Mouse (Mus musculus) adipocyte (in vitro differentiated cells): ENCODE data around the gene Shld1.

Experiments used
- DNase-seq: peaks from one replicate; pipeline ENCODE4 v3.0.0-alpha.2; 2016; ENCODE audit warnings: low spot score

The Shld1 gene

DNA sequence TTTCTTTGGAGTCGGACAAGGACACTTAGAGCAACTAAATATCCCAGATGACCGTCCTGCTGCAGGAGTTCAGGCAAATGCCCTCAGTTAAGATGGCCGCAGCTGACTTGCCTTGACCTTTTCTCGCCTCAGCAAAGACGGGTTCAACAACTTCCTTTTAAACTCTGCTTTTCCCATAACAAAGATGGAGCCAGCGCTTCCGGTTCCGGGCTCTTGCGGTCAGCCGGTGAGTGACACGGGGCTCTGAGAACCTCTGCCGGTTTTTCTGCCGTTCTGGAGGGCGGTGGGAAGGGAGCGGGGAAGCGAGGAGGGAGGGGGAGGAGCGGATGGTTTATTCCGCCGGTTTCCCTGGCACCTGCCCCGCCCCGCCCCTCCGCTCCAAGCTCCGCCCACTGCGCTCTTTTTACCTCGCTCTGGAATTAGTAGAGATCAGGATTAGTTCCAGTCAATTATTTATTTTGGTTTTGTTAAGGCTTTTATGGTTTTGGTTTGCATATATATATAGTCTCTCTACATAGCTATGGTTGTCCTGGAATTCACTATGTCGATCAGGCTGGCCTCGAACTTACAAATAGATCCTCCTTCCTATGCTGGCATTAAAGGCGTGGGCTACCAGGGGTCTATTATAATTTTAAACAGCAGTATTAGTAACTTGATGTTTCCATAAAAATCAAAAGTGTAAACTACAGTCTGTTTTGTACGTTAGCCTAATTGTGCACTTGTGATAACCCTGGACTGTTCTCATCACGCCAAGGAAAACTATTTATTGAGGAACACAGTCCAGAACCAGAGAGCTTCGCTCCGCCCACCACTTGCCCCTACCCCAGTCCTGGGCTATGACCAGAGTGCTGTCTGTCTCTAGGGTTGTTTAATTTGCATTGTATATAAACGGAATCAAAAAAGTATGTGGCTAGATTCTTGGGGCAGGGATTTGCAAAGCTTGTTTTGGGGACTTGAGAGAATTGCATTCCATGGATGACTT, at the start of gene Shld1:
Shld1 (plus strand) TSS at position 176 of the 982 bp plus-strand sequence.
- peak; percentile 98 for DNase-seq

DNA sequence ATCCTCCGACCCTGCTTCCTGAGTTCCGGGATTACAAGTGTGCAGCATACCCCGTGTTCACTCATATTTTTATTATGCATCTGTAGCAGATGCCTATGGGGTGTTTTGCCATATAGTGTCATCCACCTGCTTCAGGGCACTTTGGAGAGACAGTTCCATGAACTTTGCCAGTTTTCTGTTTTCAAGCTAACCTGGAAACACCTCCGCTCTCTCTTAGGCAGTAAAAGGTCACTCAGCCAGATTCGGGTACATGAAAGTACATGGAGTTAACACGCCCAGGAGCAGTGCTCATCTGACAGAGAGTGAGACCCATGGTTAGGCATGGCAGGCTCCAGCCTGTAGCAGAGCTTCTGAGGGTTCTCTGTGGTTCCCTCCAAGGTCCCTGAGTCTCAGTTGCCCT, 48.4 kb upstream of the Shld1 start:
- no peak for DNase-seq

DNA sequence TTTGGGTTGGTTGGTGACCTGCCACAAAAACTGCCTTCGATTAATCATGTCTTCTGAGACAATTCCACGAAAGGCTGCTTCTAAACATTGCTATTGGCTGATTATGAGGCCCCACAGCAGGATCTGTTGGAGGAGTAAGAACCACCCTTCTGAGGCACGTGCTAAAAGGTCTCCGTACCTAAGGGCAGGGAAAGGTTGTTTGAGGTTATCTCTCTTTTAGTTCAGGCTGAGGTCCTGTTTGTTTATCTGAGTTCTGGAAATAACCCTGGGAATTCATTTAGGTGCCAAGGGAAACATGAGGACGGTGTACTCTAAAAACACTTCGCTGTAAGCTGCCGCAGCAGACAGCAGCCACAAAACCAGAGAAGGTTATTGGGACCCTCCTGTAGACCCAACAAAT, 47.4 kb upstream of the Shld1 start:
- no peak for DNase-seq

DNA sequence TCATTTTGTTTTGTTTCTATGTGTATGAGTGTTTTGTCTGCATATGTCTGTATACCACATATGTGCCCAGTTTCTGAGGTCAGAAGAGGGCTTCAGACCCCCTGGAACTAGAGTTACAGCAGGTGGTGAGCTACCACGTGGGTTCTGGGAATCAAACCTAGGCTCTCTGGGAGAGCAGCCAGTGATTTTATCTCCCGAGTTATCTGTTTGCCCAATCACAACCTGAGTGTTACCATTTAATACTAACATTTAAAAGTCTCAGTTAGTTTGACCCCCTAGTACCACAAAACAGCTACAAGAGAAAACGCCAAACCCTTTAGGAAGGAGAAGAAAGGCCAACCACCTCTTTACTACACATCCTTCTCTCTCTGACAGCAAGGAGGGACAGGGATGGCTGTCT, 45.5 kb upstream of the Shld1 start:
- DNase-seq = no peak

DNA sequence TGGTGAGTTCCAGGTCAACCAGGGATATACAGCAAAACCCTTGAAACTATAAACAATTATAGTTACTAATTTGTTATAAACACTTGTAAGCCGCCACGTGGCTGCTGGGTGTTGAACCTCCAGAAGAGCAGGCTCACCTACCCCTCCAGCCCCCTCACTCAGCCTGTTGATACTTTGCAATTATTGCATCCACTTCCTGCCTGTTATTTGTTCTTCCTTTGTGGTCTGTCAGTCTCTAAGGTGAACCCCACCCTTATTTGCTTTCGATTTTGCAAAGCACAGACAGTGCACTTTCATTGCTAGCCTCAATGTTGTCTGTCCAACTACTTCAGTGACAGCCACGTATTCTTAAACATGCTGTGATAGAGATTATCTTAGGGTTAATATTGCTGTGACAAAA, 43.6 kb upstream of the Shld1 start:
- no peak for DNase-seq

DNA sequence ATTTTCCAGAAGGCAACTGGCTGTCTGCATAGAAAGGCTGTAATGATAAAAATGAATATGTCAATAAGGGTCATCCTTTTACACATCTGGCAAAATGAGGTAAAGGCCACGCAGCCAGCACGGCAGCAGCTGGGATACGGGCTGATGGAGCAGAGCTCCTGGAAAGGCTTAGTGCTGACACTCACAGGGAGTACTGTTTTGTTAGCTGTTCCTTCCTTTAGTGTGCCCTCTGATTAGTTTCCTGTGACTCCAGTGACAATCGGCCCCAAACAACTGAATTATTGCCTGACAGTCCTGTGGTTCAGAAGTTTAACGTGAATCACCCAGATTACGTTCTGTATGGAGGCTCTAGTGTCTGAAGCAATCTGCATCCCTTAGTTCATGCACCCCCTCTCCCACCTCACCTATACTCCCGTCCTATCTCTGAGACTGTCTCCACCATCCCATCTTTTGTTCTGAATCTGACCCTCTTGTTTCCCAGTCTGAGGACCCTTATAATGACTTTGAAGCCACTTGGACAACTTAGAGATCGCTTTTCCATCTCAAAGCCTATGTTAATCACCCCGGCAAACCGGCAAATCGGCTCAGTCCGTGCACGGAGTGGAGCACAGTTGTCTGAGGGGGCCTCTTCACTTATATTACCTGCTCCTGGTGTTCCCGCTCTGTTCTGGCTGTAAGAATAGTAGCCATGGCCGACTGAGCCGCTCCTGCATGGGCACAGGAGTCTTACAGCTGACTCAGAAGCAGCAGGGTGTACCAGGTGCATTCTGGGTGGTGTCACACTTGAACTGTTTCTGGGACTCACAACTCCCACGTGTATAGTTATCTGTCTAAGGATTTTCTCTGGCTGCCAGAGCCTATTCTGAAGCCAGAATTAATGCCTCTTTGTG, 39.6 kb upstream of the Shld1 start:
- no peak for DNase-seq

DNA sequence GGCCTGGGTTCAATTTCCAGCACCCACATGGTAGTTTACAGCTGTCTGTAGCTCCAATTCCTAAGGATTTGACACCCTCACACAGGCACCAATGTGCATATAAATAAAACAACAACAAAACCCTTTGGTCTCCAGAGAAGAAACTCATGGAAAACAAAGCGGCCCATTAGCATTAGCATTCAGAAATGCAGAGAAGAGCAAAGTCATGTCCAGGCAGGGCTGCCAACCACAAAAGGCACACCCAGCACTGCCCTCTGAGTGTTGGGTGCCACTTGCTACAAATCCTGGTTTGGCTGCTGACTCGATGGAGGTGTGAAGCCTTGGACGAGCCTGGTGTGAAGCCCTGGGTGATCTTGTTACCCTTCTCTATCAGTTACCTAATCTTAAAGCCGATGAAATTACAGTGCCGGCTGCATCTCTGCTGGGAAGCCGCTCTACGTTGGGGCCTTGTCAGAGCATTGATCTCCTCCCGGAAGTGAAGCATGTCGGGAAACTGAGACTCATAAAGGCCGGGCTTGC, 37.3 kb upstream of the Shld1 start:
- DNase-seq = no peak

DNA sequence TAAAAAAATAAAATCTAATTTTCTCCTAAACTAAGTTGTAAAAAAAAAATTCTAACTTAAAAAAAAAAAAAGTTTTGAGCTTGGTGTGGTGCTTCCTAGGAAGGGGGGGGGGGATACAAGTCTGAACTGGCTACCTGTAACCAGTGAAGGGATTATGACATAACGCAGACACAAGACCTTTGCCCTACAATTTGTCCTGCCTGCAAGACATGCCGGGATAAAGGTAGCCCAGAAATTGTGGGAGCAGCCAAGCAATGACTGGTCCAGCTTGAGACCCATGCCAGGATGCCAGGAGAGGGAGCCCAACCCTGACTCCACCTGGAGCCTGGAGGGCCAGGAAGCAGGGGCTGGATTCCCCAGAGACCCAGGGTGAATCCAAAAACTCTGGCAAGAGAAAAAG, 36.2 kb upstream of the Shld1 start:
- DNase-seq = no peak

DNA sequence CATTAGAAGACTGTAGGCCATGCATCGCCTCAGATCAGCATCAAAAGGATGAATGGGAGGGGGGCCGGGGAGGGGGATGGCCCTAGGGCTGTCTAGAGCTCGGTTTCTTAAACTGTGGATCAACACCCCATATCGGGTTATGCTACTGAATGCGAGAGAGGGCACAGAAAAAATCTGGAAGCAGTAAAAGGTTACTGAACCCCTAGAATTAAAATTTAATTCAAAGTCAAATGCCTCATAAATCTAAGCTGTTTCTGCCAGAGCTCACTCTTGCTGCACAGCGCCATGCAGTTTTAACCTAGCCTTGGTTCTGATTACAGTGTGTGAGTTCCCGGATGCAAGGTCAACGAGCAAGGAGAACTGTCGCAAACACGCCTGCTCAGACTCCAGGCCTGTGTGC, 34.3 kb upstream of the Shld1 start:
- DNase-seq = no peak

DNA sequence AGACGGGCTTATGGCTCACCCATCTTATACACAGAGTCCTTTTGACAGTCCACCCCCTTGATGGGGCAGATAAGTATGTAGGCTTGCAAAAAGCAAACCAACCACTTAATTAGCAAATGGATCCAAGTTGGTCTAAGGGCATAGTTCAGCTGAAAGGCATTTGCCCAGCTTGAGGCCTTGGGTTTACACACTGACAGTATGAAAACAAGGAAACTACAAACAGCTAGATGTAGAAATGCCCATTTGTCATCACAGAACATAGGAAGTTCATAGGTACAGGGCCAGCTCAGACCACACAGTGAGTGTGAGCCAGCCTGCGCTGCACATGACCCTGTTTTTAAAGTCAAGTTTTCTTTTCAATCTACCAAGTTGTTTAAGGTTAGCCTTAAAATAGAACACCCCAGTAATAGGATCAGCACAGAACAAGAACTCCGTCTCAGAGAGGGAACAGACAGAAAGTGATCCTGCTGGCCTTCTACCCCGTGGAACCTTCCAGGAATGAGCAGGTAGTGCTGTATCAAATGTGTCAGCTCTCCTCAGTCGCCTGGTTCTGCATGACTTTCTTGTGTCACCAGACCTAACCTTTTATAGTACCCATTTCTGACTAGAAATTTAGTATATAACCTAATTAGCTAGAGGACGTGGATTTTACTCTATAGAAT, 31.8 kb upstream of the Shld1 start:
- DNase-seq = no peak

DNA sequence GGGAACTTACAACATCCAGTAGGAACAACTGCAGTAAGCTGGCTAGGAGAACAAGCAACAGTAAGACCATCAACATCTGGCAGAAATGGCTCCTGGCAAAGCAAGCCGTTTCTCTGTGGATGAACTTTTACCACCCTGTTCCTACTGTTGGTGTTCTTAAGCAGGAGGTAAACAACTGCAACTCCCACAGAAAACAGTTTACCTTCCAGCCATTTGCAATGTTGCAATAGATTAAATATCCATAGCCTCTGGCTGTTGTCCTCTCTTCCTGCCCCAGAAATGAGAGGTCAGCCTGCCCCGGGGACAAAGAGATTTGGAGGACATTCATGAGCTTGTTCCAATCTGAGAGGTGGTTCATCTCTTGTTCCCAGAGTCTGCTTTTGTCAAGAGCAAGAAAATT, 29.5 kb upstream of the Shld1 start:
- DNase-seq = peak; percentile 85

DNA sequence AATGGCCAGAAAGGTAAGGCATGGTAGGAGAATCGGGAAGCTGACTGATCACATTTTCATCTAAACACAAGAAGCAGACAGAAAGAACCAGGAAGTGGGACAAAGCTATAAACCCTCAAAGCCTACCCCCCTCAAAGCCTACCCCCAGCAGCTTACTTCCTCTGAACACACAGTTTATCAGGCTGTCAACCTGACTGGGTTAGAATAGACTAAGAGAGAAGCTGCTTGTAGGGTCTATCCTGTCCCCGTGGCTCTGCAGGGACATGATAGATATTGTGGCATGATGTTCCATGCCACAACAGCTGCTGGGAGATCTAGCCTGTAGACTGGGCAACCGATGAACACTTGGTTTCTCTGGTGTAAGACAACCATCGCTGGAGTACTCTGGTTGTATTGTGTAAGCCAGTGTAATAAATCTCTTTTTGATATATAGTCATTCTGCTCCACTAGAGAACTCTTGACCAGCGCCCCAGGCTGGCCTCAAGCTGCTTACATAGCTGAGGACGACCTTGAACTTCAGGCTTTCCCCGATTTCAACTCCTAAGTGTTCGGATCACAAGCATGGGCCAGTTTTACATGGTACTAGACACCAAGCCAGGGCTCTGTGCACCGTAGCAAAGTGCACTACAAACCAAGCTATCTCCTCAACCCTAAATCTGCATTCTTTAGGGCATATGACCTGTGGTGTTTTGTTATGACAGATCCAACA, 28.2 kb upstream of the Shld1 start:
- DNase-seq = no peak

DNA sequence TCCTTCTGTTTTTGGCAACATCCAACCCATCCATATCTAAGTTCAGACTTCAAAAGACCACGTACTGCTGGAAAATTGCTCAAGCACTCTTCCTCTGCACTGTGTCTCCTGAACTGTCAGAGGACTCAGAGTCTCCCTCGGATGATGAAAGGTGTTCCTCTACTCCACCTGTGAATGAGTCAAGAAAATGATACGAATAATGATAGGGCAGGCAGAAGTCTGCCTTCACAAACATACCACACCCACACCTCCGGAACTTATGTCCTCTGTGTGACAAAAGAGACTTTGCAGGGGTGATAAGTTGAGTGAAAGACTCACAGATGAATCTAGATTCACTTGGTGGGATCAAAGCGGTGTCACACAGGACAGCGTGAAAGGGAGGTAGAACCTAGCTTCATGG, 17.6 kb upstream of the Shld1 start:
- no peak for DNase-seq

DNA sequence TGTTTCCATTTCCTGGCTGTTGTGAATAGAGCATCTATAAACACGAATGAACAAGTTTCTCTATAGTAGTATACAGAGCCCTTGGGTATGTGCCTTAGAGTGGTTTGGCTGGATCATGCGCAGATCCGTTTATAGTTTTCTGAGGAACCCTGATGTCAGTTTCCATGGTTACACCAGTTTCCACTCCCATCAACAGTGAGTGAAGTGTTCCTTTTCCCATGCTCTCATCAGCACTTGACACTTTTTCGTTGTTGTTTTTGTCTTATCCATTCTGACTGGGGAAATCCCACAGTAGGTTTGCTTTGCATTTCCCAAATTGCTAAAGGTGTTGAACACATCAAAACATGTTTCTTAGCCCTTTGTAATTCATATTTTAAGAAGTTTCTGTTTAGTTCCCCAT, 16.4 kb upstream of the Shld1 start:
- DNase-seq = no peak

DNA sequence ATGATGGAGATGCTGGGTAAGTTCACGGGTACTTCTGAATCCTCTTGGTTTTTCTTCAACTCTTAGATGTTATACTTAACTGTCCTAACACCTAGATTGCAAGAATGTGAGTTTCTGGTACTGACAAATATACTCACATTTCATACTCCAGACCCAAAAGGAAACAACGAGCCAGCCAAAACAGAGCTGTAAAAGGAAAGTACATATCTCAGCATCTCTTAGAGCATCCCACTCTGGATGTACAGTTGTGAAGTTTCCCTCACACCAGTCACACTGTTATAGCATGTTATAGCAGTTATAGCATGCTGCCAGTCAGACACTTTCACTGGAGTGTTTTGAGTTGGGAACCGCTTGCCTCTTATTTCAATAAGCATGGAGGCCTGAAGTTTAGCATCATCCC, 14.6 kb upstream of the Shld1 start:
- no peak for DNase-seq

DNA sequence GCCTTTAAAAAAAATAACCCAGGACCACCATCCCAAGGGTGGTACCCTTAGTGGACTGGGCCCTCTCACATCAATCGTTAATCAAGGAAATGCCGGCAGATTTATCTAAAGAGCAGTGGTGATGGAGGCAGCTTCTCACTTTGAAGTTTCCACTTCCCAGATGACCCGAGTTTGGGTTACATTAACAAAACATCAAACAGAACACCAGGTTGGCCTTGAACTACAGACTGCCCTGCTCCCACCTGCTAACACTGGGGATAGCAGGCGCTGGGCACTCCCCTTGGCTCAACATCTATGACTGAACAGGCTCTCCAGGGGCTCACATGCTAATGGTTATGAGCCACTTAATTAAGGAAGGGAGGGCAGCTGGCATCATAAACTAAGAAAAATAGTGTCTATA, 10.6 kb upstream of the Shld1 start:
- no peak for DNase-seq

DNA sequence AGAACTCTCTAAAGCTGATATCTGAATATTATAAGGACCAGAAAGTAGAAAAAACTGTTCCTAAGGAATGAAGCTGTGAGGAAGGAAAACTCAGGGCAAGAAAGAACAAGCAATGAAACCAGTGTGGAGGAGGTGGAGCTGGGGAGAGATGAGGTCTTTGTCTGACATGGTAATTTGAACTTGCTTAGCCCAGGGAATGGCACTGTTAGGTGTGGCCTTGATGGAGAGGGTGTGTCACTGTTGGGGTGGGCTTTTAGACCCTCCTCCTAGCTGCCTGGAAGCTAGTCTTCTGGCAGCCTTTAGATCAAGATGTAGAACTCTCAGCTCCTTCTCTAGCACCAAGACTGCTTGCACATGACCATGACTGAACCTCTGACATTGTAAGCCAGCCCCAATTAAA, 1.7 kb upstream of the Shld1 start:
- DNase-seq = no peak

DNA sequence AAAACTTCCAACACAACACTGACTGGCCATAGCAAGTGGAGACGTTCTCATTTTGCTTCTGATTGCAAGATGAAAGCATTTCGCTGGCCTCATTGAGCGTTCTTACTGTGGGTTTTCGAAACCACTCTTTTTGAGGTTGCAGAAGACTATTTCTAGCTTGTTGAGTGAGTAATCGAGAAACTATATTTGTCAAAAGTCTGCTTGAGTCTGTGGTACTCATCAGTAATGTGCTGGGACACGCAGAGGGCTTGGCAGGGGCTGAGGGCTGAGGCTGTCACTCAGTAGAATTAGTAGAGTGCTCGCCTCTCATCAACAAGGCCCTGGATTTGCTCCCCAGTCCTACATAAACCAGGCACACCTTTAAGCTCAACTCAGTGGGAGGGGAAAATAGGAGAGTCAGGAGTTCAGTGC, 1.9 kb downstream of the Shld1 start:
- no peak for DNase-seq

DNA sequence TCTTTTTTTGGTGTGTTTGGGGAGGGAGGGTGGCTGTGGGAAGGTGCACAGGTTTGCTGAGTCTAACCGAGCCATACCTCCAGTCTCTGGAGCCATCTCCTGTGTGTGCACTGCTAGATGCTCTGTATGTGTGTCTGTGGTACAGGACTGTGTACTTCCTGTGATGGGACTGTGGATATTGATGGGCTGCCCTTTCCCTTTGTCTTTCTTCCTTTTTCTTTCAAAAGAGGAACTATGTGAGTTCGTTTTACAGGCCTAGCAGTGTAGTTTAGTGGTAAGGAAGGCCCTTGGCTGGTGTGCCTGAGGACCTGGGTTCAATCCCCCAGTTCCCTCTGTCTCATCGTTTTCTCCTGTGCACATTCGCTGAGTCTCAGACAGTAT, 2.4 kb downstream of the Shld1 start:
- DNase-seq = no peak

DNA sequence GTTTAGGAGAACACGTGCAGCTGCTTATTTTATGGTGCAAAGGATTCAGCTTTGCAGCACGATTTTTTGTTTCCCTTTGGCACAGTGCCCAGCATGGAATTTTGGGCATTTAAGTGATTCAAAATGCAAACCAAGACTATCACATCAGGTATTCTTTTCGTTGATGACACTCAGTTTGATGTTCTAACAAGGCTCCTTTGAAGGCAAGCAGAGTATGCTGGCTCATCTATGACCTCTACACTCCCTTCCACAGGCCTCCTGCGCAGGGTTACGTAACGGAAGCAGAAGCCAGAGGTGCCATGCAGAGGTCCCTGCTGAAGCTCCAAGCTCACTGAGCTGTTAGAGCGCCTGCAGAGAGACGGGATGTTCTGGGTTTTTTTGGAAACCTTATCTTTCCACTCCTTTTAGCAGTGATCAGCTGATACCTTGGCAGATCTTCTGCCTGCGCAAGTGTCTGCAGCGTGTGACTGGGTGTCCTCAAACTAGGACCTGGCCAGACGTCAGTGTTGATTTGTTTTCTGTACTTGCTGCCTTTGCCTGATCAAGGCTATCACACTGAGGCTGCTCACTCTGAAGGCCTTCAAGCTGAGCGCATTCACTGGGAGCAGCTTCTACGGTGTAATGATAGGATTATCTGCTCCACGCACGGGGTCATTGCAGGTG, 3.0 kb downstream of the Shld1 start:
- DNase-seq = peak; percentile 67

DNA sequence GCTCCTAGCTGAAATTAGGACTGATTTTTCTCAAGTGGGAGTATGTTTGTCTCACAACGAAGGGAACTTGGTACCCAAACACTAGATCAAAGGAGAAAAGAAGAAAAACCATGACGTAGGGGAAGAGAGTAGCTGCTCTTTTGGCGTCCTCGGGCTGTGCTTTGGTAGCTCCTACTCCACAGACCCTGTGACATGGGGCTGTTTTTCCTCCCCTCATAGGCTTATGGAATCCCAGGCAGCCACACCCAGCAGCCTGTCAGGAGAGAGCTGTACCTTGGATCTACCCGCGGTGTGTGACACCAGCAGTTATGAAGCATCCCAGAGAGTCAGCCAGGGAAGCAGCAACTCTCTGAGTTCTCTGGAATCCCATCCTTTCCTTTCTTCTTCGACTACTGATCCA, 5.0 kb downstream of the Shld1 start:
- DNase-seq = no peak
